Mouse (Mus musculus) heart, postnatal 0 days (tissue): ENCODE data around the gene Zswim3.

Experiments used
- CTCF ChIP-seq: IDR thresholded peaks from 2 replicates; pipeline ENCODE4 v1.5.1; 2016; ENCODE audit warnings: antibody characterized with exemption, control low read depth, low read depth
- EP300 ChIP-seq: IDR thresholded peaks from 2 replicates; pipeline ENCODE4 v1.6.1; 2016; ENCODE audit warnings: antibody characterized with exemption, low read depth

GRCm38 (mm10) chr2:164805332-164805718 lies 427 bp downstream of the Zswim3 start:
- no peak for TF ChIP-seq CTCF
- TF ChIP-seq EP300 = no peak
